Mouse (Mus musculus) gastrocnemius, adult 2 months (tissue): ENCODE results near the gene Clec18a. TPM values are rescaled to one million over a fixed set of nuclear protein-coding genes. Genes with fewer than 3 reads are reported as not detected.

Source experiments
- DNase-seq: peaks from one replicate; pipeline ENCODE4 v3.0.0; 2022
- H3K27ac ChIP-seq: fragments of 200-600 bp; 2 replicates; pipeline ENCODE4 v1.8.1; 2022; ENCODE audit warnings: mild to moderate bottlenecking
- H3K4me3 ChIP-seq: fragments of 200-600 bp; 2 replicates; pipeline ENCODE4 v1.8.1; 2022; ENCODE audit warnings: mild to moderate bottlenecking, moderate library complexity
- CTCF ChIP-seq: fragments of 200-600 bp; IDR thresholded peaks from 2 replicates; pipeline ENCODE4 v1.8.1; 2022; ENCODE audit warnings: antibody characterized with exemption, mild to moderate bottlenecking, moderate library complexity
- intact Hi-C: fragments of 180-260 bp; cut with DNase I; formaldehyde crosslinking; loops from one replicate; pipeline ENCODE4 v1.15.1; 2025
- total RNA-seq, 2 experiments: library from RNA; stranded (reverse); gene quantifications; 2 replicates each; pipeline ENCODE4 v1.2.3; 2021

Gene Clec18a
- total RNA-seq, 2 experiments from 2014 or later: 0.36 to 1.1 TPM

GRCm38 (mm10) chr8:111053827-111054518 is 38.3 kb downstream of the Clec18a start:
- TF ChIP-seq CTCF: no peak
- H3K4me3 ChIP-seq: no peak overlapping the region
- H3K27ac ChIP-seq: no peak overlapping the region
- intact Hi-C loops: no loop called here
- DNase-seq: peak; percentile 81

- Histone ChIP-seq H3K27ac (no peak overlapping the region), H3K4me3 (no peak overlapping the region)
- no peak for DNase-seq
- intact Hi-C loops: no loop called here
- no peak for TF ChIP-seq CTCF
These were observed 43.1 kb downstream of the Clec18a start for GRCm38 (mm10) chr8:111049106-111049505.

GRCm38 (mm10) chr8:111048694-111049093 is 43.5 kb downstream of the Clec18a start:
- intact Hi-C loops: no loop called here
- Histone ChIP-seq H3K4me3 (no peak overlapping the region), H3K27ac (no peak overlapping the region)
- TF ChIP-seq CTCF: 0 out of 2 replicates have a peak, but pooled peaks have one; percentile 18
- no peak for DNase-seq

GRCm38 (mm10) chr8:111044003-111044734 is 48.1 kb downstream of the Clec18a start:
- peak; percentile 50 for TF ChIP-seq CTCF
- Histone ChIP-seq H3K27ac (no peak overlapping the region), H3K4me3 (no peak overlapping the region)
- intact Hi-C loops: no loop called here
- DNase-seq: no peak

GRCm38 (mm10) chr8:111042546-111042945 is 49.7 kb downstream of the Clec18a start:
- Histone ChIP-seq H3K4me3 (no peak overlapping the region), H3K27ac (no peak overlapping the region)
- intact Hi-C loops: no loop called here
- TF ChIP-seq CTCF: no peak
- no peak for DNase-seq

GRCm38 (mm10) chr8:111036591-111036990 is 55.6 kb downstream of the Clec18a start:
- DNase-seq: no peak
- intact Hi-C loops: no loop called here
- Histone ChIP-seq H3K4me3 (no peak overlapping the region), H3K27ac (no peak overlapping the region)
- TF ChIP-seq CTCF: no peak

- intact Hi-C loops: no loop called here
- DNase-seq: peak; percentile 49
- Histone ChIP-seq H3K4me3 (peak overlapping the region; percentile 80), H3K27ac (peak overlapping the region; percentile 99)
- TF ChIP-seq CTCF: no peak
These were observed 58.0 kb downstream of the Clec18a start for GRCm38 (mm10) chr8:111034276-111034675.

- Histone ChIP-seq H3K4me3 (peak overlapping the region; percentile 80), H3K27ac (peak overlapping the region; percentile 99)
- TF ChIP-seq CTCF: no peak
- peak; percentile 98 for DNase-seq
- intact Hi-C loops: no loop called here
These were observed 58.6 kb downstream of the Clec18a start for GRCm38 (mm10) chr8:111033482-111034215.

GRCm38 (mm10) chr8:111032916-111033315 is 59.3 kb downstream of the Clec18a start, which contains the start of gene Aars:
Aars (plus strand) TSS chr8:111033144.
- Histone ChIP-seq H3K27ac (peak within 1 kb of the TSS; percentile 99), H3K4me3 (peak within 1 kb of the TSS; percentile 80)
- intact Hi-C loops: no loop called here
- no peak for DNase-seq
- TF ChIP-seq CTCF: no peak

- TF ChIP-seq CTCF: no peak
- intact Hi-C loops: no loop called here
- Histone ChIP-seq H3K27ac (no peak within 1 kb of the TSS), H3K4me3 (no peak within 1 kb of the TSS)
- no peak for DNase-seq
These were observed 60.7 kb downstream of the Clec18a start, which contains the start of gene Ddx19b for GRCm38 (mm10) chr8:111031572-111031971. Ddx19b (minus strand) TSS chr8:111031751.

GRCm38 (mm10) chr8:111030045-111030444 is 62.2 kb downstream of the Clec18a start:
- intact Hi-C loops: no loop called here
- H3K4me3 ChIP-seq: no peak overlapping the region
- H3K27ac ChIP-seq: no peak overlapping the region
- no peak for DNase-seq
- no peak for TF ChIP-seq CTCF

GRCm38 (mm10) chr8:111029589-111029988 is 62.6 kb downstream of the Clec18a start:
- H3K4me3 ChIP-seq: no peak overlapping the region
- H3K27ac ChIP-seq: no peak overlapping the region
- no peak for DNase-seq
- TF ChIP-seq CTCF: no peak
- intact Hi-C loops: no loop called here
